Mouse (Mus musculus) cerebellum, adult 9-10 months (tissue): ENCODE results near the gene Prc1.
"Not testable (repeated sequence)": the region's sequence is repeated elsewhere in the genome, so short reads cannot be mapped to it uniquely, and the experiment has no call there.

Source experiments
- DNase-seq: peaks from one replicate; pipeline ENCODE4 v3.0.0; 2022

The Prc1 gene

DNA sequence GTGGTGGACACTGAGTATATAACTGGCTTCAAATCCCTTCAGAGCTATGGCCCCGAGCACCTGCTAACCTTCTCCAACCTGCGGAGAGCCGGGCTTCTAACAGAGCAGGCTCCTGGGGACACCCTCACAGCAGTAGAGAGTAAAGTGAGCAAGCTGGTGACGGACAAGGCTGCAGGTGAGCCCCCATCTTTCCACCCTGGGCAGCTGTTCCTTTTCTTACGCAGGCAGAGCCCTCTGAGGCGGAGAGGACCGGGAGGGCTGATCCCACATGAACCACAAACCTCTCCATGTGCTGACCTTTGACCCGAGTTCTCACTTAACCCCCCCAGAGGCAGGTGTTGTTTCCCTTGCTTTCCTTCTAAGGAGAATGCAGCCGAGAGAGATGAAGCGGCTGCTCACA is 6.5 kb upstream of the Prc1 start:
- no peak for DNase-seq

DNA sequence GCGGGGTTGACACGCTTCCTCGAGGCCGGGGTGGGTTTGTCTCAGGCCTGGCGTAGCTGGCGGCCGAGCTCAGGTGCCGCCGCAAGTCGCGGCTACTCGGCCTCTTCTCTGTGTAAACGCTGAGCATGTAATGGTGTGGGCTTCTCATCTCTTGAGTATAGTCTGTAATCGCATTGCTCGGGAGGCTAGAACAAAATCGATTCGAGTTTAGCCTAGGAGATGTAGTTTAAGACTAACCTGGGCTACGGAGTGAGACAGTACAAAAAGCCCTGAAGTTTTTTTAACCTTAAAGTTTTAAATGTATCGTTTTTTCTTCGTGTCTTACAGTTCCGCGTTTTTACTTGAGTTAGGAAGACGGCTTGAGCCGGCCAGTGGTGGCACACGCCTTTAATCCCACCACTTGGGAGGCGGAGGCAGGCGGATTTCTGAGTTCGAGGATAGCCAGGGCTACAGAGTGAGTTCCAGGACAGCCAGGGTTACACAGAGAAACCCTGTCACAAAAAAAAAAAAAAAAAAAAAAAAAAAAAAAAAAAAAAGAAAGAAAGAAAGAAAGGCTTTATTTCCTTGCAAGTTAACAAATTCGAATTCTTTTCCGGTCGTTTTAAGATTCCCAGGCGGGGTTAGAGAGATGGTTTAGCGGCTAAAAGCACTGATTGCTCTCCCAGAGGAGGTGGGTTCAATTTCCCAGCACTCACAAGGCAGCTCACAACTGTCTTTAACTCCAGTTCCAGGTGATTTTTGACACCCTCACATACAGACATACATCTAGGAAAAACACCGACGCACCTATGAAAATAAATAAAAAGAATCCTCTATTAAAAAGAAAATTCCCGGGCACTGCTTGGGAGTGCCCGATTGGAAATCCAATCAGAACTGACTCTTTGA is 756 bp downstream of the Prc1 start:
- no peak for DNase-seq

GRCm38 (mm10) chr7:80296462-80296861 is 2.2 kb downstream of the Prc1 start:
- no peak for DNase-seq

GRCm38 (mm10) chr7:80297041-80297440 is 2.8 kb downstream of the Prc1 start:
- no peak for DNase-seq

DNA sequence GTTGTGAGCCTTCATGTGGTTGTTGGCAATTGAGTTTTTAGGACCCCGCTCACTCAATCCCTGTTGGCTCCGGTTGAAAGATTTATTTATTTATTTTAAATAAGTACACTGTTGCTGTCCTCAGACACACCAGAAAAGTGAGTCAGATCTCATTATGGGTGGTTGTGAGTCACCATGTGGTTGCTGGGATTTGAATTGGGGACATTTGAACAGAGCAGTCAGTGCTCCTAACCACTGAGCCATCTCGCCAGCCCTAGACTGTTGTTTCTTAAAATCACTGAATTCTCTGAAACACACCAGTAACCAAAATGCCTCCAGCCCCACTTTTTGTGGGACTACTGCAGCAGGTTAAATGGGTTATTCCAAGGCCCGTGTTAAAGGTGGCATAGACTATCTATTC is 4.5 kb downstream of the Prc1 start:
- DNase-seq = no peak

DNA sequence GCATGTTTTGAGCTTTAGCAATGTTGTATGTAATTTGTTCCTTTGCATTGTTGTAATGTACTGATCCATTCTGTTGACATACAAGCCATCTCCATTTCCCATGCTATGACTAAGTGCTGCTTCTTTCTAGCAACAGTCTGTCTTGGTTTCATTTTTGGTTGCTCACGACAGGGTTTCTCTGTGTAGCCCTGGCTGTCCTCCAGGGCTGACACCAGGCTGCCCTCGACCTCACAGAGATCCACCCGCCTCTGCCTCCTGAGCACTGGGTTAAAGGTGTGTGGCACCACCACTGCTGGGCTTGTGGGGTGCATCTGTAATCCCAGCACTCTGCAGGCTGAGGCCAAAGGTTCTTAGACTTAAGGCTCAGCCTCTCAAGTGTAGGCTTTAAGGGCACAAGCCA is 5.3 kb downstream of the Prc1 start:
- no peak for DNase-seq

DNA sequence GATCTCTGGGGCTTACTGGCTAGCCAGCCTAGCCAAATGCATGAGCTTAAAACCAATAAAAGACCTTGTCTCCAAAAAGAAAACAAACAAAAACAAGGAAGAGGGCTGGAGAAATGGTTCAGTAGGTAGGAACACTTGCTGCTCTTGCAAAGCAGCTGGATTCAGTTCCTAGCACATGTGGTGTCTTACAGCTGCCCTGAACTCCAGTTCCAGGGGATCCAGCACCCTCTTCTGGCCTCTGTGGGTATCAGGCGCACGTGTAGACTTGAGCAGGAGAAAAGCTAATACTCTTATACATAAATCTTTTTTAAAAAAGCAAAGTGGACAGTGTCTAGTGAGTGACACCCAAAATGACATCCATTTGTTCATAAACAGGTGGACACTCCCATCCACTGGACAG is 7.3 kb downstream of the Prc1 start:
- DNase-seq = no peak

DNA sequence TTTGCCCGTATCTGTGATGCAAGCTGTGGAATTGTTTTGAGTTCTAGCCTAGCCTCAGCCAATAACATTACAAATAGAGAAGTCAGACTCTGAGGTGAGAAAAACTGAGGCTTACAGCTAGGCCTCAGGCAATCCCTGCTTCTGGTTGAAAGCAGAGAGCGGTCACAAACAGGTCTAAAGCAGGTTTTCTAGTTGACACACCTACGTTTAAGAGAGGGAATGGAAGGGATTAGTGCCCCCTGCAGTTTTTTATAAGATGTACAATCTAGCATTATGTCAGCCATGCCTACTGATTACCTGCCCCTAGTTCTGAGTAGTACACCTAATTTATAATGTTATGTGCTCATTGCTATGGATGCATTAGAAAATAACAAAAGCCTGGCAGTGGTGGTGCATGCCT is 13.5 kb downstream of the Prc1 start:
- DNase-seq = no peak

GRCm38 (mm10) chr7:80310771-80311170 is 16.5 kb downstream of the Prc1 start:
- no peak for DNase-seq

GRCm38 (mm10) chr7:80315733-80316132 is 21.5 kb downstream of the Prc1 start:
- DNase-seq = no peak

DNA sequence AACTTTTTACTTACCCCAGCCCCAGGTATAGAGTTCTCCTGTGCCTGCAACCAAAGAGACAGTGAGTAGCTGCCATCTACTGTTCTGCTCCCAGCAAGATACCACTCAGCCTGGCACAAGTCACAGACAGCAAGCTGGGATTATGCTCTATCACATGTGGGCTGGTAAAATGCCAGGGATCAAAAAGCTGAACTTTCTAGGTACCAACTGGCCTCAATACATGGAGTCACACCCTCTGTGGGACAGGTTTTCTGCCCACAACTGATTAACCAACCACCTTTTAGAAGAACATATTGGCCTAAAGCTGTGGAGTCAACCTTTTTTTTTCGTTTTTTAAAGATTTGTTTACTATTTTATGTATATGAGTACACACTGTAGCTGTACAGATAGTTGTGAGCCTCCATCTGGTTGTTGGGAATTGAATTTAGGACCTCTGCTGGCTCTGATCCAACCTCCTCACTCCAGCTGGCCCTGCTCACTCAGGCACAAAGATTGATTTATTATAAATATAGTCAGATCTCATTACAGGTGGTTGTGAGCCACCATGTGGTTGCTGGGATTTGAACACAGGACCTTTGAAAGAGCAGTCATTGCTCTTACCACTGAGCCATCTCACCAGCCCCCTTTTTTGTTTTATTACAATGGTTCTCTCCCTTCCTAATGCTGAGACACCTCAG is 23.3 kb downstream of the Prc1 start:
- peak; percentile 18 for DNase-seq

DNA sequence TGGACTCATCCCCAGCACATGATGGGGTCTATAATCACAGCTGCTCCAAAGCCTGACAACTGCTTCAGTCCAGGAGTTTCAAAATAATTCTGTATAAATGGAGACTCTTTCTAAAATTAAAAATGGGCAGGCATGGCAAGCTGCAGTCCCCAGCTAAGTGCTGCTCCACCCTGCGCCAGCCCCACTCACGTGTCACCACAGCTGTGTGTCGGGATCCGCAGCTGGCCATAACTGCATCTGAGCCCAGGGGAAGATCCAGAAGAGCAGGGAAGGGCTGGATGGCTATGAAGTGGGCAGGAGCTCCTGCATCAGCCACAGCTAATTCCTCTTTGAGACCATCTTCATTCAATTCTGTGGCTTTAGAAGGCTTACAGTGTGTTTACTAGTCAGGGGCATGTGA is 24.4 kb downstream of the Prc1 start:
- DNase-seq = no peak

DNA sequence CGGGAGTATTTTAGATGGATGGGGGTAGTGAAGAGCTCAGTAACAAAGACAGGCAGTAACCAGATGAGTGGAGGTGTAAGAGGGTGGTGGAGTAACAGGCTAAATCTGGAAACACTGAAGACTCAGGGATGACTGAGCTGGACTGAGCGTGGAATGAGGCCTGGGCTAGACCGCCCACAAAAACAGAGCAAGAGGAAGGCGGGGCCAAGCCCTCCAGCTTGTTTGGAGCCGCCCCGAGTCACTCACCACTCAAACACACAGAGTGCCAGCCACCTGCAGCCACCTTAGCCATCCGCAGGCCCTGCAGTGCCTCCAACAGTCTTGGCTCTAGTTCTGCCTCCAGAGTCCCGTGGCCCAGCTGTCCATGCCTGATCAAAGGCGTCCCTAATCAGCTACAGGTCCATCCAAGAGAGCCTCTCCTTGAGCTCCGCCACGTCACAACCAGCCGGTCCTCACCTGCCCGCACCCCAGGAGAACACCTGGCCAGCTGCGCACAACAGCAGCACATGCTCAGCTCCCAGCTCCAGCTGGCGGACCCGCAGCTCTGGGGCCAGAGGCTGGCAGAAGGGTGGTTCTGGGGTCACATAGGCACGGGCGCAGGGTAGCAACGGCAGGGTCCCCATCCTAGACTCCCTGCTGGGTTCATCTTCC is 25.7 kb downstream of the Prc1 start:
- DNase-seq = no peak

DNA sequence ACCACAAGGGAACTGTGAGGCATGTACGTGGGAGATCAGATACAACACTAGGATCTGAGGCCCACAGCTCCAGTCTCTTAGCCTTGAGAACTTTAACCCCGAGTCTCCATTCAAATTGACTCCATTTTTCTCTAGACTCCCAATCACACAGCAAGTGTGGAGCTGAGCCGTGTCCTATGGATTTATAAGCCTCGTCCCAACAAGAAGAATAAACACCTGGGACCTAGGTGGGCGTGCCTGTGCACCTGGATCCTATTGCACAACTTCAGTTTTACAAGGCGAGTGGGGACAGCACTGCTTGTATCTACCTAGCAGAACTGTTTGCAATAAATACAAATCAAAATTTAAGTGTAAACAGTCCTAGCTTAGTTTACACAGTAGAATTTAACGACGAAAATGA is 29.1 kb downstream of the Prc1 start:
- DNase-seq = peak; percentile 50

- peak; percentile 97 for DNase-seq
These were observed 30.0 kb downstream of the Prc1 start, which contains the start of gene Rccd1 for GRCm38 (mm10) chr7:80324043-80324815. Gene Rccd1, minus strand, starts transcription at chr7:80324454.

GRCm38 (mm10) chr7:80324816-80325119 is 30.5 kb downstream of the Prc1 start:
- not testable (repeated sequence) for DNase-seq

DNA sequence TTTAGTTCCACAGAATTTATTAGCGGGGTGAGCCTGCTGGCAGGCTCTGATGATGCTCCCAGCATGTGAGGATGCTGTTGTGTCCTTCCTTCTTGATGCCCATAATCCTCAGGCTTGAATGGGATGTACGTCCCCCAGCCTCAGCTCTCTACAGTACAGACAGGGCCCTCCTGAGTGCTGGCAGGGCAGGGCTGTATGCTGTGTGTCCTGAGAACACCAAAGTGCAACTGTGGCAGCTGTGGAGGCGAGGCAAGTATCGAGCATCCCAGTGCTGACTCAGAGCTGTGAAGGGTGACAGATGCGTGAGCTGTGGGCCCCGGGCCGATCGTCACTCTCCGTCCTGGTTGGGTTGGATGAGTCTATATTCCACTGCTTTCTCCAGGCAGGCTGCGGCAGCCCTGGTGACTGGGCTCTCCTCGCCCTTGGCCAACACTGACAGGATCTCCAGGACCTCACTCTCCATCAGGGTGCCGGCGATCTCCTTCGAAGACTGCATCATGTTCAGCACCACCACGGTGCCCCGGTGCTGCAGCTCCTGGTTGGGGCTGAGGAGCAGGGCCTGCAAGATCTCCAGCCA is 31.1 kb downstream of the Prc1 start:
- DNase-seq = peak; percentile 54

DNA sequence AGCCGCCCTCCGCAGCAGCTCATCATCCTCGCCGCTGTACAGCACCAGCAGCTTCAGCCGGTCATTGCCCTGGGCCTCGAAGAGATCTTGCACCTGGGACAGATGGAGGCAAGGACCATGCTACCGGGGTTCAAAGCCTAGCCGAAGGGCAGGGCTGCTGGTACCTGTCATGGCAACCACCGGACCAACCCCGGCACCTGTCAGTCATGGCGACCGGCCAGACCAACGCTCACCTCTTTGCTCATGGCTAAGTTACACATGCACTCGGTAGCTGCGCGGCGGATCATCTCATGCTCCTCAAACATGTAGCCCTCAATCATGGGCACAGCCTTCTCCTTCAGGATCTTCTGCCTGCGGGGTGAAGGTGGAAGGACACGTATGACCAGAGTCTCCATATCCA is 31.8 kb downstream of the Prc1 start:
- peak; percentile 63 for DNase-seq

- DNase-seq = peak; percentile 66
These were observed 36.0 kb downstream of the Prc1 start for GRCm38 (mm10) chr7:80330278-80330677.

GRCm38 (mm10) chr7:80331433-80331832 is 37.2 kb downstream of the Prc1 start:
- peak; percentile 33 for DNase-seq

- no peak for DNase-seq
These were observed 40.6 kb downstream of the Prc1 start for GRCm38 (mm10) chr7:80334848-80335247.

DNA sequence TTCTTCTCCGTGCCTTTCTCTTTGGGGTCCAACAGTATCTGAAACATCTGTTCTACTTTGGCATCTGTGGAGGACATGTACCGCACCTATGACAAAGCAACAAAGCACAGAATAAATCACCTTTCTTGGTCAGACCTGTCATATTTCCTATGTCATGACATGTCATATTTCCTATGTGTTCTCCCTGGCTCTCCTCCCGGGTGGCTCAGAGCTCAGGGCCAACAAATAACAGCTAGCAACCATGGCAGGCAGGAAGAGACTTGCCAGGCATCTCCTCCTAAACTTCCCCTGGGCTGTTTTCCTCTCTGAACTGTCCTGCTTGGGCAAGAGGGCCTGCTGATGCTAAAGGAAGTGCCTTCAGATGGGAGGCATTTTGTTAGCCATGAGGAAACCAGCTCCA is 42.7 kb downstream of the Prc1 start:
- DNase-seq = no peak

GRCm38 (mm10) chr7:80339371-80339770 is 45.1 kb downstream of the Prc1 start:
- DNase-seq = no peak
